In genomic region chr3:14808211-14808610, GRCm38 (mm10) we compare ENCODE assay signal across 27 mouse cellular contexts. TPM values are rescaled to one million over a fixed set of nuclear protein-coding genes. Genes with fewer than 3 reads are reported as not detected.
DNase-seq lines count a peak whose midpoint lies in the region; ATAC-seq and TF ChIP-seq lines count a peak whose summit lies in the region.
"Had no signal": no experiment of that assay in that cellular context is flagged by ENCODE, and none has a peak within 500 bp of the region (broad histone marks: within the 10 kb centered on the region; RNA-seq: fewer than 3 reads in every experiment).

Gene Car1 (minus strand): TSS chr3:14808368.

- peaks cover 17 to 29% of the 10 kb centered on the region in 2 experiments for H3K36me3 ChIP-seq in MEL (ENCODE audit: control insufficient read depth in 1 of 2, insufficient read depth in 2 of 2, low read length in 2 of 2)
- H3K36me3 ChIP-seq in liver, embryonic 11.5 days (ENCODE audit: control insufficient read depth, insufficient read depth, low read length) = no peaks in the 10 kb centered on the region
- H3K36me3 ChIP-seq: embryonic facial prominence, embryonic 13.5 days; forebrain, embryonic 10.5 days; neural tube, embryonic 15.5 days had no signal

- no peak within 1 kb of the TSS for H3K4me2 ChIP-seq in liver, embryonic 11.5 days
- H3K4me2 ChIP-seq: embryonic facial prominence, embryonic 13.5 days; neural tube, embryonic 15.5 days had no signal

- TF ChIP-seq CTCF in MEL (IDR thresholded peaks at IDR 0.05 in 2 of 3, conservative IDR thresholded peaks at IDR 0.05 in 1 of 3; ENCODE audit: control insufficient read depth in 1 of 3, insufficient read depth in 1 of 3, low read depth in 2 of 3, low read length in 3 of 3, poor library complexity in 1 of 3, severe bottlenecking in 1 of 3) = no peak

- H3K9ac ChIP-seq in MEL (ENCODE audit: control insufficient read depth, low read depth, low read length, poor library complexity, severe bottlenecking) = peak within 1 kb of the TSS; percentile 94
- no peak within 1 kb of the TSS for H3K9ac ChIP-seq in liver, embryonic 11.5 days (ENCODE audit: low read depth, low read length)
- H3K9ac ChIP-seq: embryonic facial prominence, embryonic 13.5 days; neural tube, embryonic 15.5 days had no signal

- 68% methylated on average over 1 of the region's 1 CpGs for whole genome bisulfite sequencing in liver, embryonic 11.5 days

- intact Hi-C loops in left cerebral cortex, postnatal 36 days (cut with DNase I) = no loop called here
- intact Hi-C loops in left cerebral cortex, postnatal 14 days (cut with DNase I) = no loop called here

- peaks cover 36% of the 10 kb centered on the region for H3K79me2 ChIP-seq in MEL (ENCODE audit: control insufficient read depth, insufficient read depth, low read length, poor library complexity)

- no peaks in the 10 kb centered on the region for H3K9me3 ChIP-seq in MEL (replicated peaks; ENCODE audit: insufficient read depth, low read length)
- H3K9me3 ChIP-seq in liver, embryonic 11.5 days (ENCODE audit: control insufficient read depth, low read length) = no peaks in the 10 kb centered on the region
- H3K9me3 ChIP-seq: embryonic facial prominence, embryonic 13.5 days; forebrain, embryonic 10.5 days; megakaryocyte, embryonic 14.5 days; neural tube, embryonic 15.5 days had no signal

- peak within 1 kb of the TSS; percentile 100 for H3K27ac ChIP-seq in MEL (ENCODE audit: control insufficient read depth, low read depth, low read length)
- H3K27ac ChIP-seq in liver, embryonic 11.5 days (ENCODE audit: low read depth, low read length) = no peak within 1 kb of the TSS
- H3K27ac ChIP-seq: embryonic facial prominence, embryonic 13.5 days; forebrain, embryonic 10.5 days; layer of hippocampus, adult 2 months; neural tube, embryonic 15.5 days had no signal

- no peaks in the 10 kb centered on the region for H3K27me3 ChIP-seq in MEL (ENCODE audit: control insufficient read depth in 1 of 2, insufficient read depth in 2 of 2, low read length in 2 of 2)
- H3K27me3 ChIP-seq in liver, embryonic 11.5 days (replicated peaks; ENCODE audit: control insufficient read depth, insufficient read depth, low read length) = no peaks in the 10 kb centered on the region
- H3K27me3 ChIP-seq: embryonic facial prominence, embryonic 13.5 days; megakaryocyte, embryonic 14.5 days; neural tube, embryonic 15.5 days had no signal

- TF ChIP-seq RAD21 in MEL (IDR thresholded peaks at IDR 0.05; ENCODE audit: low read depth, low read length) = no peak

- peaks cover 3 to 10% of the 10 kb centered on the region in 2 experiments for H3K4me1 ChIP-seq in MEL (ENCODE audit: control insufficient read depth in 1 of 2, insufficient read depth in 2 of 2, low read length in 2 of 2)
- no peaks in the 10 kb centered on the region for H3K4me1 ChIP-seq in liver, embryonic 11.5 days (replicated peaks; ENCODE audit: control insufficient read depth, insufficient read depth, low read length)
- H3K4me1 ChIP-seq: embryonic facial prominence, embryonic 13.5 days; forebrain, embryonic 10.5 days; megakaryocyte, embryonic 14.5 days; neural tube, embryonic 15.5 days had no signal

- peak; percentile 90 for ATAC-seq in liver, embryonic 11.5 days (replicated peaks; ENCODE audit: low FRiP score)
- ATAC-seq in megakaryocyte, adult 5-6 weeks (ENCODE audit: poor library complexity, severe bottlenecking) = 0 out of 2 replicates have a peak, but pooled peaks have one; percentile 18
- ATAC-seq: hindbrain, embryonic 16.5 days; intestine, postnatal 0 days; midbrain, embryonic 16.5 days had no signal

- TF ChIP-seq POLR2A in MEL (IDR thresholded peaks at IDR 0.05; ENCODE audit: control insufficient read depth in 1 of 2, insufficient read depth in 1 of 2, low read depth in 1 of 2, low read length in 2 of 2, poor library complexity in 1 of 2) = peak; percentile 87 to 99

- H3K4me3 ChIP-seq in MEL (ENCODE audit: control insufficient read depth in 1 of 2, insufficient read depth in 1 of 2, low read depth in 2 of 2, low read length in 2 of 2) = peak within 1 kb of the TSS; percentile 65 to 82
- no peak within 1 kb of the TSS for H3K4me3 ChIP-seq in liver, embryonic 11.5 days (ENCODE audit: low read depth, low read length)
- H3K4me3 ChIP-seq: embryonic facial prominence, embryonic 13.5 days; forebrain, embryonic 10.5 days; layer of hippocampus, adult 2 months; megakaryocyte, embryonic 14.5 days; neural tube, embryonic 15.5 days had no signal

- TF ChIP-seq EP300 in MEL (IDR thresholded peaks at IDR 0.05; ENCODE audit: low read depth in 1 of 2, low read length in 2 of 2) = no peak

- DNase-seq in MEL (ENCODE audit: low read depth, low spot score) = peak; percentile 97
- DNase-seq in c-Kit-positive CD71-positive TER-119-positive erythroid progenitor cells, embryonic 14.5 days (ENCODE audit: low spot score) = peak; percentile 20
- no peak for DNase-seq in liver, embryonic 11.5 days (ENCODE audit: low spot score)
- DNase-seq in gastrocnemius, adult 8-10 months (ENCODE audit: low spot score in 2 of 2) = no peak
- DNase-seq in left cerebral cortex, postnatal 36 days (ENCODE audit: low spot score in 2 of 2) = no peak
- no peak for DNase-seq in left cerebral cortex, postnatal 14 days (ENCODE audit: low spot score in 2 of 2)
- DNase-seq: adrenal gland, adult 2 months; B cell, adult 2 months; cerebellum, adult 9-11 months; gastrocnemius, postnatal 14 days; heart, adult 18-20 months; heart, postnatal 4 days; kidney, postnatal 14 days; layer of hippocampus, postnatal 36 days; left cerebral cortex, postnatal 4 days; lung, postnatal 10 days; right cerebral cortex, postnatal 14 days; thymus, postnatal 4 days had no signal

TF ChIP-seq in MEL, 35 proteins besides CTCF, POLR2A, EP300 and RAD21:
- TF ChIP-seq TAL1 (IDR thresholded peaks at IDR 0.05; ENCODE audit: low read length) (peak; percentile 90), GATA1 (IDR thresholded peaks at IDR 0.05; ENCODE audit: low read depth, low read length) (no peak), GABPA (IDR thresholded peaks at IDR 0.05; ENCODE audit: low read depth, low read length) (no peak), NELFE (IDR thresholded peaks at IDR 0.05; ENCODE audit: low read depth, low read length) (no peak), POLR2AphosphoS5 (IDR thresholded peaks at IDR 0.05; ENCODE audit: borderline replicate concordance, low read depth, low read length) (peak; percentile 99), USF2 (IDR thresholded peaks at IDR 0.05; ENCODE audit: borderline replicate concordance in 1 of 2, insufficient read depth in 1 of 2, low read depth in 1 of 2, low read length in 2 of 2) (no peak), RCOR1 (IDR thresholded peaks at IDR 0.05; ENCODE audit: low read depth, low read length) (no peak), MXI1 (IDR thresholded peaks at IDR 0.05; ENCODE audit: low read depth, low read length) (no peak), TBP (IDR thresholded peaks at IDR 0.05; ENCODE audit: low read depth, low read length) (peak; percentile 99), BHLHE40 (IDR thresholded peaks at IDR 0.05; ENCODE audit: borderline replicate concordance, low read depth, low read length) (no peak), MAZ (IDR thresholded peaks at IDR 0.05; ENCODE audit: low read depth, low read length) (no peak)
TF ChIP-seq in MEL: peak in this region for 3.

RNA-seq across cellular contexts. Expression of gene Car1, which starts in this region (rescaled TPM):
- 3,564 and 4,374 TPM in 2 replicates for total RNA-seq in MEL (2012; rRNA removed)
- polyA plus RNA-seq in MEL (2012; ENCODE audit: insufficient read depth in 1 of 2, insufficient read length in 2 of 2, low read depth in 1 of 2, low replicate concordance in 2 of 2, missing spikeins in 1 of 2) = 1,000 to 10,000 TPM; 1,720 to 6,361 TPM
- polyA plus RNA-seq in liver, embryonic 11.5 days (2014; fragmentation: Nextera tagmentation; extraction: Ambion mirVana) = 32.0 and 32.9 TPM in 2 replicates
- total RNA-seq in megakaryocyte, adult 5-6 weeks (2015) = 41.5 and 80.5 TPM in 2 replicates
- 14.1 and 31.5 TPM in 2 replicates for total RNA-seq in megakaryocyte, adult 5-6 weeks (2017)
- under 1 TPM in 2 of 4 experiments, not detected in 2; 0.31 to 0.56 TPM for total RNA-seq in gastrocnemius, adult 8-10 months (2022)
- total RNA-seq in left cerebral cortex, postnatal 36 days (2021) = under 1 TPM in 1 of 2 experiments, not detected in 1; 0.27 TPM
- not detected for total RNA-seq in left cerebral cortex, postnatal 14 days (2021)
- total RNA-seq: gastrocnemius, postnatal 14 days; heart, adult 18-20 months; heart, postnatal 4 days; layer of hippocampus, adult 2 months; layer of hippocampus, postnatal 36 days; left cerebral cortex, postnatal 4 days had no signal
- polyA plus RNA-seq: hindbrain, embryonic 16.5 days; midbrain, embryonic 16.5 days; neural tube, embryonic 15.5 days had no signal

Comparison
In these comparisons a context has a peak if more than half of its experiments do, and no peak if none do; other contexts are left out.
1. RNA of gene Car1 (total RNA-seq): 3,564 to 4,374 TPM in MEL; 14.1 to 80.5 TPM in megakaryocyte, adult 5-6 weeks, 0.31 to 0.56 TPM in gastrocnemius, adult 8-10 months, 0.27 TPM in left cerebral cortex, postnatal 36 days and not detected in left cerebral cortex, postnatal 14 days; every median in the first group is over 10 times any median in the second.
2. RNA of gene Car1 (polyA plus RNA-seq): 1,720 to 6,361 TPM in MEL; 32.0 to 32.9 TPM in liver, embryonic 11.5 days; every median in the first group is over 10 times any median in the second.
3. DNase-seq: peak in MEL (single experiment) and c-Kit-positive CD71-positive TER-119-positive erythroid progenitor cells, embryonic 14.5 days (single experiment); none in liver, embryonic 11.5 days (single experiment), gastrocnemius, adult 8-10 months (0 of 2), left cerebral cortex, postnatal 36 days (0 of 2) and left cerebral cortex, postnatal 14 days (0 of 2).